ENCODE assay signal across 8 mouse cellular contexts in genomic region chr6:142507033-142507784, GRCm38 (mm10). TPM values are rescaled to one million over a fixed set of nuclear protein-coding genes. Genes with fewer than 3 reads are reported as not detected.
DNase-seq lines count a peak whose midpoint lies in the region; ATAC-seq and TF ChIP-seq lines count a peak whose summit lies in the region.

No protein-coding gene starts in this region.

- no peaks in the 10 kb centered on the region for H3K27me3 ChIP-seq in testis, adult 2 months (ENCODE audit: control insufficient read depth, insufficient read depth, low read length)
- H3K27me3 ChIP-seq in heart, embryonic 13.5 days (replicated peaks): peaks cover 11% of the 10 kb centered on the region

- peak overlapping the region; percentile 73 for H3K4me2 ChIP-seq in heart, embryonic 13.5 days

- peaks cover 5% of the 10 kb centered on the region for H3K4me1 ChIP-seq in testis, adult 2 months (ENCODE audit: control insufficient read depth, insufficient read depth, low read length)
- peaks cover 48% of the 10 kb centered on the region for H3K4me1 ChIP-seq in heart, embryonic 13.5 days

- H3K9ac ChIP-seq in heart, embryonic 13.5 days: peak overlapping the region; percentile 91

- H3K9me3 ChIP-seq in heart, embryonic 13.5 days: no peaks in the 10 kb centered on the region

- H3K36me3 ChIP-seq in testis, adult 2 months (ENCODE audit: control insufficient read depth, insufficient read depth, low read length): no peaks in the 10 kb centered on the region
- H3K36me3 ChIP-seq in heart, embryonic 13.5 days: peaks cover 32% of the 10 kb centered on the region

- 1% methylated on average over 30 of the region's 30 CpGs for WGBS in heart, embryonic 13.5 days

- peak overlapping the region; percentile 83 for H3K27ac ChIP-seq in testis, adult 2 months (ENCODE audit: control insufficient read depth, insufficient read depth, low read depth, low read length)
- H3K27ac ChIP-seq in heart, embryonic 13.5 days (replicated peaks): peak overlapping the region; percentile 90

- TF ChIP-seq CTCF in testis, adult 2 months (IDR thresholded peaks at IDR 0.05; ENCODE audit: control insufficient read depth, insufficient read depth, insufficient replicate concordance, low read depth, low read length): no peak

- H3K4me3 ChIP-seq in testis, adult 2 months (ENCODE audit: control insufficient read depth, low read depth, low read length): peak overlapping the region; percentile 88
- H3K4me3 ChIP-seq in heart, embryonic 13.5 days: peak overlapping the region; percentile 62

- no peak for TF ChIP-seq POLR2A in testis, adult 2 months (IDR thresholded peaks at IDR 0.05; ENCODE audit: control insufficient read depth, low read depth, low read length)

- DNase-seq in testis, postnatal 14 days (ENCODE audit: low spot score): no peak
- peak; percentile 51 to 62 for DNase-seq in cerebellum, postnatal 14 days
- peak; percentile 31 for DNase-seq in layer of hippocampus, adult 9-10 months (ENCODE audit: low spot score)
- peak; percentile 44 to 45 for DNase-seq in thymus, postnatal 10 days (ENCODE audit: low spot score in 2 of 2)
- DNase-seq in spleen, postnatal 4 days (ENCODE audit: low spot score in 2 of 2): no peak

- 0 out of 2 replicates have a peak, but pooled peaks have one; percentile 3 for ATAC-seq in heart, embryonic 13.5 days (ENCODE audit: extremely low read depth, insufficient number of reproducible peaks, low FRiP score, low TSS enrichment)
- peak; percentile 17 for ATAC-seq in megakaryocyte progenitor cell, adult 5-6 weeks (replicated peaks; ENCODE audit: poor library complexity)

RNA-seq across cellular contexts. Expression of gene Ldhb, which starts 0.5 kb away (rescaled TPM):
- 146 and 157 TPM in 2 replicates for polyA plus RNA-seq in testis, adult 2 months (2012; rRNA removed)
- polyA plus RNA-seq in heart, embryonic 13.5 days (2015; fragmentation: Nextera tagmentation; extraction: Ambion mirVana): 990 and 1,118 TPM in 2 replicates
- total RNA-seq in megakaryocyte progenitor cell, adult 5-6 weeks (2015): 66.8 and 67.4 TPM in 2 replicates
- 40.4 and 42.0 TPM in 2 replicates for total RNA-seq in megakaryocyte progenitor cell, adult 5-6 weeks (2017)

RNA-seq across cellular contexts. Expression of gene Gys2, which starts 34.3 kb away (rescaled TPM):
- polyA plus RNA-seq in testis, adult 2 months (2012; rRNA removed): 0.06 and 0.14 TPM in 2 replicates
- polyA plus RNA-seq in heart, embryonic 13.5 days (2015; fragmentation: Nextera tagmentation; extraction: Ambion mirVana): 0.23 and 2.5 TPM in 2 replicates
- not detected in 2 replicates for total RNA-seq in megakaryocyte progenitor cell, adult 5-6 weeks (2015)
- not detected in 2 replicates for total RNA-seq in megakaryocyte progenitor cell, adult 5-6 weeks (2017)

Comparison
In these comparisons a context has a peak if more than half of its experiments do, and no peak if none do; other contexts are left out.
1. DNase-seq: peak in cerebellum, postnatal 14 days (2 of 2), layer of hippocampus, adult 9-10 months (single experiment) and thymus, postnatal 10 days (2 of 2); none in testis, postnatal 14 days (single experiment) and spleen, postnatal 4 days (0 of 2).